Mouse (Mus musculus) E14TG2a.4 (cell line): ENCODE data around the gene Tmx1.

Experiments
- CTCF ChIP-seq: conservative IDR thresholded peaks from 2 replicates; pipeline ENCODE4 v1.5.1; 2014; ENCODE audit warnings: low read length
- NANOG ChIP-seq: IDR thresholded peaks from 2 replicates; pipeline ENCODE4 v1.6.1; 2014; ENCODE audit warnings: borderline replicate concordance, low read length, mixed read lengths
- POU5F1 ChIP-seq: IDR thresholded peaks from 2 replicates; pipeline ENCODE4 v1.6.1; 2014; ENCODE audit warnings: low read length, borderline replicate concordance

GRCm38 (mm10) chr12:70485956-70486355 is 33.1 kb downstream of the Tmx1 start:
- no peak for TF ChIP-seq CTCF
- no peak for TF ChIP-seq NANOG
- no peak for TF ChIP-seq POU5F1
